Mouse (Mus musculus) erythroblast, embryonic 14.5 days (primary cell): ENCODE results near the gene Tmem14c.

Source experiments
- GATA1 ChIP-seq: IDR thresholded peaks from 2 replicates; pipeline ENCODE4 v1.6.1; 2012; ENCODE audit warnings: low read length, inconsistent platforms, mixed read lengths
- TAL1 ChIP-seq: IDR thresholded peaks from 3 replicates; pipeline ENCODE4 v1.6.1; 2012; ENCODE audit warnings: low read length, inconsistent platforms, mixed read lengths

GRCm38 (mm10) chr13:41016797-41017405 lies 809 bp downstream of the Tmem14c start:
- TF ChIP-seq GATA1 (no peak), TAL1 (no peak)
